Mouse (Mus musculus) midbrain, embryonic 14.5 days (tissue): ENCODE data around the gene Ccdc9. TPM values are rescaled to one million over a fixed set of nuclear protein-coding genes. Genes with fewer than 3 reads are reported as not detected.

Experiments used
- ATAC-seq: fragments of 200-750 bp; cut with Nextera tagmentation; 2 replicates; pipeline ENCODE4 v1.8.0; 2017; ENCODE audit warnings: moderate number of reproducible peaks, moderate library complexity; ENCODE audit not compliant: low FRiP score, low TSS enrichment
- DNase-seq: peaks from one replicate; pipeline ENCODE4 v3.0.0-alpha.2; 2015
- H3K27ac ChIP-seq: fragments of 300-500 bp; sonication (generic); replicated peaks from 2 replicates; pipeline ENCODE4 v1.5.1; 2014; ENCODE audit warnings: mild to moderate bottlenecking, low read depth, low read length, moderate library complexity
- H3K27me3 ChIP-seq: fragments of 300-500 bp; sonication (generic); 2 replicates; pipeline ENCODE4 v1.6.1; 2014; ENCODE audit warnings: low read length, control low read depth, mixed read lengths; ENCODE audit not compliant: control insufficient read depth, insufficient read depth
- H3K36me3 ChIP-seq: fragments of 300-500 bp; sonication (generic); 2 replicates; pipeline ENCODE4 v1.6.1; 2014; ENCODE audit warnings: low read length, control low read depth; ENCODE audit not compliant: control insufficient read depth, insufficient read depth
- H3K4me1 ChIP-seq: fragments of 300-500 bp; sonication (generic); 2 replicates; pipeline ENCODE4 v1.6.1; 2014; ENCODE audit warnings: mild to moderate bottlenecking, antibody characterized with exemption, low read length, control low read depth; ENCODE audit not compliant: control insufficient read depth, insufficient read depth
- H3K4me2 ChIP-seq: fragments of 300-500 bp; sonication (generic); 2 replicates; pipeline ENCODE4 v1.6.1; 2014; ENCODE audit warnings: mild to moderate bottlenecking, low read length, moderate library complexity
- H3K4me3 ChIP-seq: fragments of 300-500 bp; sonication (generic); replicated peaks from 2 replicates; pipeline ENCODE4 v1.5.1; 2014; ENCODE audit warnings: low read depth, low read length
- H3K9ac ChIP-seq: fragments of 300-500 bp; sonication (generic); replicated peaks from 2 replicates; pipeline ENCODE4 v1.6.1; 2014; ENCODE audit warnings: mild to moderate bottlenecking, low read length, moderate library complexity
- H3K9me3 ChIP-seq: fragments of 300-500 bp; sonication (generic); 2 replicates; pipeline ENCODE4 v1.6.1; 2016; ENCODE audit warnings: low read length, control low read depth, mixed read lengths; ENCODE audit not compliant: control insufficient read depth
- whole genome bisulfite sequencing: fragments of 180-500 bp; shearing (Covaris S2); extraction: QIAGEN DNeasy Blood & Tissue Kit; methylation state at CpG from one replicate; pipeline ENCODE4 v1.1.7; 2014; 5-methylcytosine and 5-hydroxymethylcytosine counted together
- polyA plus RNA-seq: library from polyadenylated mRNA; unstranded; fragments of >200 nt; fragmentation: Nextera tagmentation; extraction: Ambion mirVana; gene quantifications from 2 replicates; pipeline ENCODE4 v1.2.1, GENCODE M21; 2014

The Ccdc9 gene
- polyA plus RNA-seq, 1 experiment from 2014 or later: 17.6 TPM

- Histone ChIP-seq H3K9ac (no peak overlapping the region), H3K4me3 (no peak overlapping the region), H3K9me3 (no peaks in the 10 kb centered on the region), H3K27ac (no peak overlapping the region), H3K36me3 (peaks cover 7% of the 10 kb centered on the region), H3K4me1 (peaks cover 26% of the 10 kb centered on the region), H3K4me2 (no peak overlapping the region), H3K27me3 (no peaks in the 10 kb centered on the region)
- 67% methylated on average over 4 of the region's 4 CpGs for WGBS
- ATAC-seq: no peak
- DNase-seq: no peak
These were observed 28.7 kb upstream of the Ccdc9 start for GRCm38 (mm10) chr7:16315222-16315759.

GRCm38 (mm10) chr7:16314221-16314775, 27.7 kb upstream of the Ccdc9 start:
- peaks cover 7% of the 10 kb centered on the region for H3K36me3 ChIP-seq
- 8% methylated on average over 13 of the region's 13 CpGs for WGBS
- peaks cover 32% of the 10 kb centered on the region for H3K4me1 ChIP-seq
- H3K4me3 ChIP-seq: peak overlapping the region; percentile 67
- H3K4me2 ChIP-seq: peak overlapping the region; percentile 97
- H3K27me3 ChIP-seq: no peaks in the 10 kb centered on the region
- H3K9me3 ChIP-seq: no peaks in the 10 kb centered on the region
- ATAC-seq (no peak), DNase-seq (no peak)
- peak overlapping the region; percentile 95 for H3K27ac ChIP-seq
- H3K9ac ChIP-seq: peak overlapping the region; percentile 88

- Histone ChIP-seq H3K27ac (peak overlapping the region; percentile 95), H3K9me3 (no peaks in the 10 kb centered on the region), H3K4me3 (peak overlapping the region; percentile 67), H3K4me2 (peak overlapping the region; percentile 97), H3K27me3 (no peaks in the 10 kb centered on the region), H3K9ac (peak overlapping the region; percentile 88), H3K36me3 (peaks cover 7% of the 10 kb centered on the region), H3K4me1 (peaks cover 32% of the 10 kb centered on the region)
- DNase-seq: peak; percentile 89
- WGBS: under 1% methylated on average over 66 of the region's 66 CpGs
- peak; percentile 54 for ATAC-seq
These were observed 27.1 kb upstream of the Ccdc9 start for GRCm38 (mm10) chr7:16313481-16314220.

GRCm38 (mm10) chr7:16312672-16313311, 26.2 kb upstream of the Ccdc9 start:
- ATAC-seq (no peak), DNase-seq (peak; percentile 76)
- 1% methylated on average over 12 of the region's 12 CpGs for WGBS
- H3K36me3 ChIP-seq: peaks cover 7% of the 10 kb centered on the region
- peak overlapping the region; percentile 95 for H3K27ac ChIP-seq
- peak overlapping the region; percentile 97 for H3K4me2 ChIP-seq
- peak overlapping the region; percentile 67 for H3K4me3 ChIP-seq
- peak overlapping the region; percentile 89 for H3K9ac ChIP-seq
- H3K27me3 ChIP-seq: no peaks in the 10 kb centered on the region
- H3K9me3 ChIP-seq: no peaks in the 10 kb centered on the region
- peaks cover 32% of the 10 kb centered on the region for H3K4me1 ChIP-seq

- H3K27ac ChIP-seq: peak overlapping the region; percentile 95
- under 1% methylated on average over 48 of the region's 49 CpGs for WGBS
- H3K4me2 ChIP-seq: peak overlapping the region; percentile 97
- DNase-seq: peak; percentile 55
- H3K4me3 ChIP-seq: peak overlapping the region; percentile 67
- no peaks in the 10 kb centered on the region for H3K27me3 ChIP-seq
- H3K36me3 ChIP-seq: peaks cover 2% of the 10 kb centered on the region
- H3K9me3 ChIP-seq: no peaks in the 10 kb centered on the region
- H3K9ac ChIP-seq: peak overlapping the region; percentile 89
- no peak for ATAC-seq
- peaks cover 32% of the 10 kb centered on the region for H3K4me1 ChIP-seq
These were observed 25.5 kb upstream of the Ccdc9 start for GRCm38 (mm10) chr7:16312011-16312671.

DNA sequence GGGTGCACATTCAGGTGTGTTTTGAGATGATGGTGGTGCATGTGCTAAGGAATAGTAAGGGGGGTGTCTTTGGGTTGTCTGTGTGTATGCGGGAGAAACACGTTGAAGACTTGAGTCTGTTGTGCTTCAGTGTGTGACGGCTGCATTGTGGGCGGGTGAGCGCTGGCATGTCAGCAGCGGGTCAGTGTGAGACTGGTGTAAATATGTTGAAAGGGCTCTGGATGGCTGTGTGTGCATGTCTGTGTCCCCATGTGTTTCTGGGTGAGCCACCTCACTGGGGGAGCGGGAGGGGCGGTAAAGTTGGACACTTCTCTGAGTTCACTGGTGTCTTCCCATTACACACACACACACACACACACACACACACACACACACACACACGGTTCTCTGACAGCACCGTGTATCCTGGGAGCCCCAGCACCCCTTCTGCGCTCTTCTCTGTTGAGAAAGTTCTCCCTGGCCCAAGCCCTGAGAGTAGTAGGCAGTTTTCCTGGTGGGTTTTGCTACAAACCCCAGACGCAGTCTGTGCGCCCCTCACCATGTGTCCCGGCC, 24.9 kb upstream of the Ccdc9 start:
- WGBS: under 1% methylated on average over 14 of the region's 14 CpGs
- H3K4me2 ChIP-seq: peak overlapping the region; percentile 97
- H3K9me3 ChIP-seq: no peaks in the 10 kb centered on the region
- H3K4me3 ChIP-seq: peak overlapping the region; percentile 67
- peaks cover 32% of the 10 kb centered on the region for H3K4me1 ChIP-seq
- H3K27ac ChIP-seq: peak overlapping the region; percentile 95
- no peaks in the 10 kb centered on the region for H3K27me3 ChIP-seq
- ATAC-seq (no peak), DNase-seq (peak; percentile 42)
- H3K36me3 ChIP-seq: no peaks in the 10 kb centered on the region
- H3K9ac ChIP-seq: peak overlapping the region; percentile 89

DNA sequence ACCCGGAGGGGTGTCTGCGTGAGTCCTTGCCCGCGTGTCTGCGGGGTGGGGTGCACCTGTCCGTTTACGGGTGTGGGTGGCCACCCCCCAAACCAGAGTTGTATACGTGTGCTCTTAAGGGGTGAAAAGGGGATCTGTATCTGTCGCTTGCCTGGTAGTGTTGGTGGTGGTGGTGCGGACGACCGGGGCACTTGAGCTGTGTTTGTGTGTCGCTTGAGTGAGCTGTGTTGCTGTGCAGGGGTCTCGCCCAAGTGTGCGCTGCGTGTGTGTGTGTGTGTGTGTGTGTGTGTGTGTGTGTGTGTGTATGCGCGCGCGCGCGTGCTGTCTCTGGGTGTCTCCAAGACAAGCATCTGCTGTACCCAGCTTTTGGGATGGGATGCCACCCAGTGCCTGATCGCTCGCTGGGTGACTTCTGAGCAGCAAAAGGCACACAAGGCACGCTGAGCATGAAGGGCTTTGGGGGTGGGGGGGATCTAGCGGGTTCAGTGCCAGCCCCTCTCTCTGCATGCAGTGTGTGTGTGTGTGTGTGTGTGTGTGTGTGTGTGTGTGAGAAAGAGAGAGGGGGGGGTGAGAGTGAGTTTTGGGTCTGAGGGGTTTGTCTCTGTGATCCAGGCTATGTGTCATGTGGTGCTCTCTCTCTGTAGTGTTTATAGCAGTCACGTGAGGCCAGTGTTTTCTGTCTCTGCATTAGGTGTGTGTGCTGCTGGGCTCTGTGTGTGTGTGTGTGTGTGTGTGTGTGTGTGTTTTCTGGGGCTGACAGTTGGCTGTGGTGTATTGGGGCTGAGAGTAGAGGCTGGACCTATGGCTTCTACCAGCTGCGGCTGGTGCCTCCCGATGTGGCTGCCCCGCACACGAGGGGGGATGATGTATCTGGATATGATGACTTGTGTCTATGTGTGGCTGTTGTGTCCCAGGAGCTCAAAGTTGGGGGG, 24.2 kb upstream of the Ccdc9 start:
- peak overlapping the region; percentile 97 for H3K4me2 ChIP-seq
- ATAC-seq (peak; percentile 3), DNase-seq (peak; percentile 62)
- peak overlapping the region; percentile 59 for H3K9ac ChIP-seq
- H3K36me3 ChIP-seq: no peaks in the 10 kb centered on the region
- peaks cover 32% of the 10 kb centered on the region for H3K4me1 ChIP-seq
- WGBS: 1% methylated on average over 31 of the region's 31 CpGs
- no peaks in the 10 kb centered on the region for H3K27me3 ChIP-seq
- H3K27ac ChIP-seq: peak overlapping the region; percentile 70
- no peaks in the 10 kb centered on the region for H3K9me3 ChIP-seq
- H3K4me3 ChIP-seq: peak overlapping the region; percentile 67
